Mouse (Mus musculus) hindbrain, postnatal 0 days (tissue): ENCODE measurements around the gene Crygd. TPM values are rescaled to one million over a fixed set of nuclear protein-coding genes. Genes with fewer than 3 reads are reported as not detected.
A peak's percentile ranks its signal among the peaks of the same experiment; 100 is the strongest.

Experiments
- ATAC-seq: fragments of 200-750 bp; cut with Nextera tagmentation; 2 replicates; pipeline ENCODE4 v1.8.0; 2017; ENCODE audit warnings: mild to moderate bottlenecking, moderate TSS enrichment, moderate library complexity
- DNase-seq: peaks from one replicate; pipeline ENCODE4 v3.0.0-alpha.2; 2015; ENCODE audit warnings: low spot score
- H3K27ac ChIP-seq: fragments of 300-500 bp; sonication (generic); 2 replicates; pipeline ENCODE4 v1.5.1; 2014; ENCODE audit warnings: mild to moderate bottlenecking
- H3K27me3 ChIP-seq: fragments of 300-500 bp; sonication (generic); 2 replicates; pipeline ENCODE4 v1.6.1; 2014; ENCODE audit warnings: low read length, mixed read lengths; ENCODE audit not compliant: insufficient read depth
- H3K36me3 ChIP-seq: fragments of 300-500 bp; sonication (generic); 2 replicates; pipeline ENCODE4 v1.6.1; 2014; ENCODE audit warnings: low read length, mixed read lengths; ENCODE audit not compliant: insufficient read depth
- H3K4me1 ChIP-seq: fragments of 300-500 bp; sonication (generic); 2 replicates; pipeline ENCODE4 v1.6.1; 2014; ENCODE audit warnings: antibody characterized with exemption, low read length, mixed read lengths; ENCODE audit not compliant: insufficient read depth
- H3K4me2 ChIP-seq: fragments of 300-500 bp; sonication (generic); 2 replicates; pipeline ENCODE4 v1.6.1; 2014; ENCODE audit warnings: low read depth, mild to moderate bottlenecking, low read length, moderate library complexity, mixed read lengths
- H3K4me3 ChIP-seq: fragments of 300-500 bp; sonication (generic); 2 replicates; pipeline ENCODE4 v1.5.1; 2014; ENCODE audit warnings: low read length
- H3K9ac ChIP-seq: fragments of 300-500 bp; sonication (generic); replicated peaks from 2 replicates; pipeline ENCODE4 v1.6.1; 2014; ENCODE audit warnings: mild to moderate bottlenecking, low read length, moderate library complexity, mixed read lengths
- H3K9me3 ChIP-seq: fragments of 300-500 bp; sonication (generic); 2 replicates; pipeline ENCODE4 v1.6.1; 2016; ENCODE audit warnings: low read length, mixed read lengths
- CTCF ChIP-seq: IDR thresholded peaks from 2 replicates; pipeline ENCODE4 v1.5.1; 2016; ENCODE audit warnings: antibody characterized with exemption, control low read depth, low read depth
- WGBS: fragments of 180-500 bp; shearing (Covaris S2); extraction: QIAGEN DNeasy Blood & Tissue Kit; methylation state at CpG from one replicate; pipeline ENCODE4 v1.1.7; 2014; 5-methylcytosine and 5-hydroxymethylcytosine counted together
- polyA plus RNA-seq: library from polyadenylated mRNA; unstranded; fragments of >200 nt; fragmentation: Nextera tagmentation; extraction: Ambion mirVana; gene quantifications from 2 replicates; pipeline ENCODE4 v1.2.1, GENCODE M21; 2015
- total RNA-seq: library from RNA; depleted of rRNA; stranded (reverse); fragments of >200 nt; gene quantifications from 2 replicates; pipeline ENCODE4 v1.2.3, GENCODE M21; 2014; rRNA removed

Gene Crygd
- total RNA-seq (not detected in 2 replicates), polyA plus RNA-seq (not detected in 2 replicates)

DNA sequence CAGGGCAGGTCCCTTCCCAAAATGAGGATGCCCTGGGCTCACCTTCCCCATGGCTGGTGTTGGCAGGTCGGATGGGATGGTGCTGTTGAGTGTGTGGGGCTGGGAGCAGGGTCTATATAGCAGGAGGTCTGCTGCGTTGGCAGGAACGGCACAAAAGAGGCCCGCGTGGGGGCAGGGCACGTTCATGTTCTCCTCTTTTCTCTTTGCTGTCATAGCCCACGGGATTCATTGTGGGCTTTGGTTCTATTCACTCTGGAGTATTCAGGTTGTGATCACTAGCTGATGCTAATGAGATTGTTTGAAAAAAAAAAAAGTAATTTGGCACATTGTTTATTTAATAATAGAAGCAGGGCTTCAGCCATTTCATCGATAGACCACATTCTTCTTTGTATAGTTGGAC, at the start of gene Crygd:
Gene Crygd, minus strand, starts transcription at position 101 of the 400 bp plus-strand sequence.
- no peaks in the 10 kb centered on the region for H3K36me3 ChIP-seq
- no peaks in the 10 kb centered on the region for H3K9me3 ChIP-seq
- no peak within 1 kb of the TSS for H3K9ac ChIP-seq
- no peaks in the 10 kb centered on the region for H3K4me1 ChIP-seq
- ATAC-seq = no peak
- no peaks in the 10 kb centered on the region for H3K27me3 ChIP-seq
- no peak within 1 kb of the TSS for H3K4me2 ChIP-seq
- H3K4me3 ChIP-seq = no peak within 1 kb of the TSS
- no peak for TF ChIP-seq CTCF
- H3K27ac ChIP-seq = no peak within 1 kb of the TSS
- no peak for DNase-seq
- WGBS = 57% methylated on average over 8 of the region's 8 CpGs

- no peaks in the 10 kb centered on the region for H3K36me3 ChIP-seq
- no peaks in the 10 kb centered on the region for H3K27me3 ChIP-seq
- no peaks in the 10 kb centered on the region for H3K9me3 ChIP-seq
- peak overlapping the region; percentile 35; the same call in 1 of the 2 replicates for H3K9ac ChIP-seq
- H3K4me1 ChIP-seq = no peaks in the 10 kb centered on the region
- ATAC-seq (0 out of 2 replicates have a peak, but pooled peaks have one; percentile 16), DNase-seq (no peak)
- peak overlapping the region; percentile 48 for H3K4me2 ChIP-seq
- TF ChIP-seq CTCF = no peak
- 0 out of 2 replicates have a peak overlapping the region, but pooled peaks have one; percentile 1 for H3K27ac ChIP-seq
- H3K4me3 ChIP-seq = 0 out of 2 replicates have a peak overlapping the region, but pooled peaks have one; percentile 11
- 44% methylated on average over 14 of the region's 14 CpGs for WGBS
Measured at GRCm38 (mm10) chr1:65112807-65113196, 49.5 kb upstream of the Crygd start.

DNA sequence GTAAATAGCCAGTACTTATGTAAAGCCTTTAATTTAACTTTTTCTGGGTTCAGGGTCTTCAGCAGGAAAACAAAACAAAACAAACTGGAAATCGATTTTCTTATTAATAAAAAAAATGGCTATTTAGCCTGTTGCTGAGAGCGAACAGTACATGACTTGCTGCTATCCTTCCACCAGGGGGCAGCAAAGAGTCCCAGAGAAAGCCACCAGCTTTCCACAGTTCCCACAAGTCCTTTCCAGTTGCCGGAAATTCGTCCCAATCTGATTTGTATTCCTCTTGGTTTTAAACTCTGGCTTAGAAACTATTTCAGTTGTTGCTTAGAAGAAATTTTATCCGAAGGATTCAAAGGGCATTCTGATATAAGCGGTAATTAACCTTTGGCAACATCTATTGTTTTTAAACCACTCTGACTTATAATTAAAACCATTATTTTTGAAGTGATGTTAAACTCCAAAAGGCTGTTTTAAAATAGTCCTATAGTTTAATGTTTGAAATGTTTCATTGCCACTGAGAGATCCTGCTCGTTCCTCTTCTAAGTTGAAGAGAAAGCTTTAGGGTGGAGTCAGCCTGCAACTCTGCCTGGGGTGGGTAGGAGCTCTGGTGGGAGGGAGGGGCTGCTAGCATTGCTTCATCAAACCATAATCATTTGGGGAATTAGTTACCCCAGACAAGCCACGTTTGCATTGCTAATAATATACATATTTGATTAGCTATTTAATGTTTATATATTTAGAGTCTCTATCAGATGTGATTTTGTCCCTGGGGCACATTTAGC, 49.0 kb upstream of the Crygd start:
- H3K4me3 ChIP-seq = 0 out of 2 replicates have a peak overlapping the region, but pooled peaks have one; percentile 11
- H3K27ac ChIP-seq = 0 out of 2 replicates have a peak overlapping the region, but pooled peaks have one; percentile 1
- DNase-seq (peak; percentile 92), ATAC-seq (peak; percentile 90)
- no peaks in the 10 kb centered on the region for H3K4me1 ChIP-seq
- WGBS = 10% methylated on average over 8 of the region's 8 CpGs
- H3K27me3 ChIP-seq = no peaks in the 10 kb centered on the region
- no peaks in the 10 kb centered on the region for H3K36me3 ChIP-seq
- peak overlapping the region; percentile 48 for H3K4me2 ChIP-seq
- no peaks in the 10 kb centered on the region for H3K9me3 ChIP-seq
- TF ChIP-seq CTCF = peak; percentile 93
- H3K9ac ChIP-seq = peak overlapping the region; percentile 35; the same call in 1 of the 2 replicates

DNA sequence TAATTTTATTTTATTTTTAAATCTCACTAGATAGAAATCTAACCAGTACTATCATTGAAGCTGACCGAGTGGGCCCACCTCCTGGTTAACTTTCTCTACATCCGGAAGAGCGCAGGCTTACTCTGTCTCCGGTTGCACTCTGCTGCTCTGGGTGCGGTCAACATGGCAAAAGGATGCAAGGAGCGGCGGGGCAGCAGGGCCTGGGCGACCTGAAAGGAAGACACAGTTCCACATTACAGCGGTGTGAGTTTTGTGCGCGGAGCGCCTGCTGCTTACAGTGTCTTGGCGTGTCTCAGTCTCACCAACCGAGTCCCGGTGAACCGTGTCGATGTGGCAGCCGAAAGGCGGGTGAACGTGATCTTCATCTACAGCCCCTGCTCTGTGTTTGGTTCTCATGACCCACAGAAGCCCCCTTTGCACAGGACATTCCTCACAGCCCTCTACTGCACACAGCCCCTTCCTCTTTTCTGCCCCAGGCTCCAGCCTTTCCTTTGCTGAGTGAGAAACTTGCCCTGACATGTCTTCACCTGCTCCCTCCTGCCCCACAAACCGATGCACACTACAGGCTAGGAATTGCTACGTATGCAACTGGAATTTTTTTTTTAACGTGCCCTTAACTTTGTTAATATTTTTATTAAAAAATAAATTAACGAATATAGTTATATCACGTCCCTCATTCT, 46.6 kb upstream of the Crygd start:
- no peak for DNase-seq
- Histone ChIP-seq H3K27ac (no peak overlapping the region), H3K4me1 (no peaks in the 10 kb centered on the region), H3K4me3 (no peak overlapping the region), H3K9ac (no peak overlapping the region), H3K4me2 (no peak overlapping the region), H3K27me3 (no peaks in the 10 kb centered on the region), H3K9me3 (no peaks in the 10 kb centered on the region), H3K36me3 (no peaks in the 10 kb centered on the region)
- ATAC-seq = no peak
- WGBS = 78% methylated on average over 25 of the region's 25 CpGs
- TF ChIP-seq CTCF = no peak

DNA sequence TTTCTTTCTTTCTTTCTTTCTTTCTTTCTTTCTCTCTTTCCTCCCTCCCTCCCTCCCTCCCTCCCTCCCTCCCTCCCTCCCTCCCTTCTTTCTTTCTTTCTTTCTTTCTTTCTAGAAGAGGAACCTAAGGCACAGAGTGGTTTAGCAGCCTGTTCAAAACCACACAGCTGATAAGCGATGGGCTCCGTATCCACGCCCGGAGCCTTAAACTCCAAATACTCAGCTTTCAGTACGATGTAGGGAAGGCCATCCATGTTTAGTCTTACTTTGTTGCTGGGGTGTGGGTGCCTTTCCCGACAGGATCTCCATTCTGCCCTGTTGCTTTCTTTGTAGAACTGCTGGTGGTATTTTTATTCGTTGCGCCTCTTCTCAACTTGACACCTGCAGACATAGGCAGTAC, 45.9 kb upstream of the Crygd start:
- DNase-seq (no peak), ATAC-seq (no peak)
- no peak for TF ChIP-seq CTCF
- no peaks in the 10 kb centered on the region for H3K9me3 ChIP-seq
- no peaks in the 10 kb centered on the region for H3K4me1 ChIP-seq
- no peak overlapping the region for H3K27ac ChIP-seq
- 89% methylated on average over 8 of the region's 8 CpGs for WGBS
- no peak overlapping the region for H3K9ac ChIP-seq
- H3K4me2 ChIP-seq = no peak overlapping the region
- H3K4me3 ChIP-seq = no peak overlapping the region
- H3K36me3 ChIP-seq = no peaks in the 10 kb centered on the region
- H3K27me3 ChIP-seq = no peaks in the 10 kb centered on the region

DNA sequence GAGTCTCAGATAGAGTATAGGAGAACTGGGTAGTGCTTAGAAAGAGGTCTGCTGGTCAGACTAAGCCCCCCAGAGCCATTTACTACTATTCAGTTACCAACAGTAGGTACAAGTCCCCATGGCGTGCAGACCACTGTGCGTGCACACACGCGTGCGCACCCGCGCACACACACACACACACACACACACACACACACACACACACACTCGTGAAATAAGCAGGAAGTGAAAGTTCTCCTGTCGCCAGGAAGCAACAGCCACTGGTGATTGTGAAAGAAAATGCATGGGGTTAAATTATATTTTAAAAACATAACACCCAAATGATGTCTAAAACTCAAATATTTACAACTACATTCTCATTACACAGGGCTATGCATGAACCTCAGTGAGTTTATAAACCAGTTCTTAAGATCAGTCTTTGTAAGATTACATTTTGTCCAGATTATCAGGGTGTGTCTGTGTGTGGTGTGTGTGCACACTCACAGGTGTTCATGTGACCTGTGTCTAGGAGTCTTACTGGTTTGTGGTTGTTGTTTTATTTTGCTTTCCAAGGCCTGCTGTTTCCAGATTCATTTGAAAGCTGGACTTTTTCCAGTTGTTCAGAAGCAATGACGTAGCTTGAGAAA, 44.5 kb upstream of the Crygd start:
- 90% methylated on average over 10 of the region's 10 CpGs for WGBS

More for the DNA sequence above, 44.5 kb upstream of the Crygd start:
- no peak overlapping the region for H3K4me3 ChIP-seq
- H3K27me3 ChIP-seq = no peaks in the 10 kb centered on the region
- DNase-seq (no peak), ATAC-seq (no peak)
- no peak for TF ChIP-seq CTCF
- no peak overlapping the region for H3K9ac ChIP-seq
- no peak overlapping the region for H3K4me2 ChIP-seq
- H3K36me3 ChIP-seq = no peaks in the 10 kb centered on the region
- no peaks in the 10 kb centered on the region for H3K4me1 ChIP-seq
- no peaks in the 10 kb centered on the region for H3K9me3 ChIP-seq
- no peak overlapping the region for H3K27ac ChIP-seq
